Mouse (Mus musculus): ENCODE data around the gene Cxxc4. TPM values are rescaled to one million over a fixed set of nuclear protein-coding genes. Genes with fewer than 3 reads are reported as not detected.

Gene Cxxc4
- total RNA-seq, 1 experiment, result 0.54 TPM

GRCm38 (mm10) chr3:134240718-134241025 lies 4.4 kb downstream of the Cxxc4 start:
- Histone ChIP-seq H3K9me3 (ENCODE audit: control insufficient read depth, insufficient read depth, low read depth, low read length) (no peaks in the 10 kb centered on the region), H3K4me3 (ENCODE audit: insufficient read depth in 1 of 2, low read depth in 1 of 2, low read length in 2 of 2, poor library complexity in 1 of 2, severe bottlenecking in 1 of 2) (peak overlapping the region; percentile 74 to 75; a peak in 2 of 4 replicates), H3K27ac (ENCODE audit: insufficient read depth, low read depth, low read length, poor library complexity, severe bottlenecking) (no peak overlapping the region), H3K9ac (ENCODE audit: insufficient read depth, low read depth, low read length, poor library complexity, severe bottlenecking) (no peak overlapping the region), H3K36me3 (ENCODE audit: control insufficient read depth, insufficient read depth, low read length, poor library complexity, severe bottlenecking) (no peaks in the 10 kb centered on the region), H3K4me1 (ENCODE audit: control insufficient read depth in 2 of 2, insufficient read depth in 2 of 2, low read length in 2 of 2, poor library complexity in 1 of 2) (0 out of 4 replicates have a peak, but pooled peaks cover 0 to 2% of the 10 kb centered on the region in 2 experiments)
- in situ Hi-C loops (cut with MboI; ENCODE audit: low sequenced_read_pairs in 2 of 2, unreplicated experiment in 2 of 2), result no loop called here
- TF ChIP-seq CHD2 (IDR thresholded peaks at IDR 0.05; ENCODE audit: low read depth, low read length) (no peak), ZC3H11A (IDR thresholded peaks at IDR 0.05; ENCODE audit: borderline replicate concordance, low read depth, low read length) (no peak), HCFC1 (IDR thresholded peaks at IDR 0.05; ENCODE audit: borderline replicate concordance, insufficient read depth, low read length) (no peak), MAFK (IDR thresholded peaks at IDR 0.05; ENCODE audit: insufficient read depth, low read depth, low read length) (no peak), ZNF384 (IDR thresholded peaks at IDR 0.05; ENCODE audit: low read depth, low read length) (no peak)
- DNase-seq (ENCODE audit: low read depth, low spot score), result no peak

- no peak for TF ChIP-seq HCFC1 (IDR thresholded peaks at IDR 0.05; ENCODE audit: borderline replicate concordance, insufficient read depth, low read length)
- TF ChIP-seq ZC3H11A (IDR thresholded peaks at IDR 0.05; ENCODE audit: borderline replicate concordance, low read depth, low read length), result no peak
- TF ChIP-seq ZNF384 (IDR thresholded peaks at IDR 0.05; ENCODE audit: low read depth, low read length), result no peak
- no peak for TF ChIP-seq CHD2 (IDR thresholded peaks at IDR 0.05; ENCODE audit: low read depth, low read length)
- no peak for TF ChIP-seq MAFK (IDR thresholded peaks at IDR 0.05; ENCODE audit: insufficient read depth, low read depth, low read length)
- DNase-seq (ENCODE audit: low read depth, low spot score), result no peak
- H3K27ac ChIP-seq (ENCODE audit: insufficient read depth, low read depth, low read length, poor library complexity, severe bottlenecking), result no peak overlapping the region
- H3K4me3 ChIP-seq (ENCODE audit: insufficient read depth in 1 of 2, low read depth in 1 of 2, low read length in 2 of 2, poor library complexity in 1 of 2, severe bottlenecking in 1 of 2), result no peak overlapping the region
- H3K4me1 ChIP-seq (ENCODE audit: control insufficient read depth in 2 of 2, insufficient read depth in 2 of 2, low read length in 2 of 2, poor library complexity in 1 of 2), result 0 out of 4 replicates have a peak, but pooled peaks cover 0 to 2% of the 10 kb centered on the region in 2 experiments
- no peaks in the 10 kb centered on the region for H3K9me3 ChIP-seq (ENCODE audit: control insufficient read depth, insufficient read depth, low read depth, low read length)
- no peak overlapping the region for H3K9ac ChIP-seq (ENCODE audit: insufficient read depth, low read depth, low read length, poor library complexity, severe bottlenecking)
- in situ Hi-C loops (cut with MboI; ENCODE audit: low sequenced_read_pairs in 2 of 2, unreplicated experiment in 2 of 2), result no loop called here
- H3K36me3 ChIP-seq (ENCODE audit: control insufficient read depth, insufficient read depth, low read length, poor library complexity, severe bottlenecking), result no peaks in the 10 kb centered on the region
Measured at GRCm38 (mm10) chr3:134243168-134243849, 7.0 kb downstream of the Cxxc4 start.

- DNase-seq (ENCODE audit: low read depth, low spot score), result no peak
- H3K4me3 ChIP-seq (ENCODE audit: insufficient read depth in 1 of 2, low read depth in 1 of 2, low read length in 2 of 2, poor library complexity in 1 of 2, severe bottlenecking in 1 of 2), result no peak overlapping the region
- H3K9ac ChIP-seq (ENCODE audit: insufficient read depth, low read depth, low read length, poor library complexity, severe bottlenecking), result no peak overlapping the region
- no peak overlapping the region for H3K27ac ChIP-seq (ENCODE audit: insufficient read depth, low read depth, low read length, poor library complexity, severe bottlenecking)
- in situ Hi-C loops (cut with MboI; ENCODE audit: low sequenced_read_pairs in 2 of 2, unreplicated experiment in 2 of 2), result no loop called here
- H3K36me3 ChIP-seq (ENCODE audit: control insufficient read depth, insufficient read depth, low read length, poor library complexity, severe bottlenecking), result no peaks in the 10 kb centered on the region
- H3K9me3 ChIP-seq (ENCODE audit: control insufficient read depth, insufficient read depth, low read depth, low read length), result no peaks in the 10 kb centered on the region
- no peak for TF ChIP-seq CHD2 (IDR thresholded peaks at IDR 0.05; ENCODE audit: low read depth, low read length)
- no peak for TF ChIP-seq MAFK (IDR thresholded peaks at IDR 0.05; ENCODE audit: insufficient read depth, low read depth, low read length)
- no peak for TF ChIP-seq ZNF384 (IDR thresholded peaks at IDR 0.05; ENCODE audit: low read depth, low read length)
- TF ChIP-seq ZC3H11A (IDR thresholded peaks at IDR 0.05; ENCODE audit: borderline replicate concordance, low read depth, low read length), result no peak
- no peak for TF ChIP-seq HCFC1 (IDR thresholded peaks at IDR 0.05; ENCODE audit: borderline replicate concordance, insufficient read depth, low read length)
- no peaks in the 10 kb centered on the region for H3K4me1 ChIP-seq (ENCODE audit: control insufficient read depth in 2 of 2, insufficient read depth in 2 of 2, low read length in 2 of 2, poor library complexity in 1 of 2)
Measured at GRCm38 (mm10) chr3:134243850-134244247, 7.6 kb downstream of the Cxxc4 start.

GRCm38 (mm10) chr3:134254221-134254620 lies 17.9 kb downstream of the Cxxc4 start:
- no peaks in the 10 kb centered on the region for H3K4me1 ChIP-seq (ENCODE audit: control insufficient read depth in 2 of 2, insufficient read depth in 2 of 2, low read length in 2 of 2, poor library complexity in 1 of 2)
- H3K9me3 ChIP-seq (ENCODE audit: control insufficient read depth, insufficient read depth, low read depth, low read length), result no peaks in the 10 kb centered on the region
- in situ Hi-C loops (cut with MboI; ENCODE audit: low sequenced_read_pairs in 2 of 2, unreplicated experiment in 2 of 2), result no loop called here
- H3K9ac ChIP-seq (ENCODE audit: insufficient read depth, low read depth, low read length, poor library complexity, severe bottlenecking), result no peak overlapping the region
- no peak overlapping the region for H3K27ac ChIP-seq (ENCODE audit: insufficient read depth, low read depth, low read length, poor library complexity, severe bottlenecking)
- H3K36me3 ChIP-seq (ENCODE audit: control insufficient read depth, insufficient read depth, low read length, poor library complexity, severe bottlenecking), result no peaks in the 10 kb centered on the region
- H3K4me3 ChIP-seq (ENCODE audit: insufficient read depth in 1 of 2, low read depth in 1 of 2, low read length in 2 of 2, poor library complexity in 1 of 2, severe bottlenecking in 1 of 2), result no peak overlapping the region
- DNase-seq (ENCODE audit: low read depth, low spot score), result no peak
- no peak for TF ChIP-seq ZNF384 (IDR thresholded peaks at IDR 0.05; ENCODE audit: low read depth, low read length)
- no peak for TF ChIP-seq HCFC1 (IDR thresholded peaks at IDR 0.05; ENCODE audit: borderline replicate concordance, insufficient read depth, low read length)
- no peak for TF ChIP-seq MAFK (IDR thresholded peaks at IDR 0.05; ENCODE audit: insufficient read depth, low read depth, low read length)
- TF ChIP-seq CHD2 (IDR thresholded peaks at IDR 0.05; ENCODE audit: low read depth, low read length), result no peak
- TF ChIP-seq ZC3H11A (IDR thresholded peaks at IDR 0.05; ENCODE audit: borderline replicate concordance, low read depth, low read length), result no peak
